Mouse (Mus musculus) ovary, postnatal 10 days (tissue): ENCODE data around the gene Foxn1.

Source experiments
- DNase-seq: peaks from one replicate; pipeline ENCODE4 v3.0.0; 2022; ENCODE audit warnings: low spot score

Foxn1 gene

DNA sequence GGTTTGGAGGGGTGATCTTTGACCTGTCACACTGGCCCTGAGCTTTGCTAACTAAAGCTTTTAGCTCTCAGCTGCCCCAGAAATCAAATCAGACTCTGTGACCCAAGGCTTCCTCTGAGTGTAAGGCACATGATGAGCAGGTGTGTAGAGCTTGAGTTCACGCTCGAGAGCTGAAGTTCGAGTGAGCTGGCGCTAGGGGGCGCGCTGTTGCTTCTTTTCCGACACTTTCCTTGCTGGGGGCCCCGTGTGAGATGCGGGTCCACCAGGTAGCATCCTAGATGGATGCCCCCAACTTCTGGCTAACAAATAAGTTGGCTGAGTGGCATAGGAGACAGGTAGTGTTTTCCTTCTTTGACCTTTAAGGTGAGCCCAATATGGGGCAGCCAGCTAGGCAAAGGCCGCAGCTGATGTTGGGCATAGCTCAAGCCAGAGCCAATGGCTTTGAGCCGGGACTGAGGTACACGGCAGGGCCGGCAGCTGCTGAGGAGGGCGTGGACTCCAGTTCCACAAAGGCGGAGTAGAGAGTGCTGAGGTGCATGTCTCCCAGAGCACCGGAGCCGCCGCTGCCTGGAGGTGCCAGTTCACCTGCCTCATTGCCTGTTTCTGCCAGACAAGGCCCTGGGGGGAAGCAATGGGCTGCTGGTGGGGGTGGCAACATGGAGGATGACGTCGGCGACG, 27.9 kb downstream of the Foxn1 start:
- no peak for DNase-seq

DNA sequence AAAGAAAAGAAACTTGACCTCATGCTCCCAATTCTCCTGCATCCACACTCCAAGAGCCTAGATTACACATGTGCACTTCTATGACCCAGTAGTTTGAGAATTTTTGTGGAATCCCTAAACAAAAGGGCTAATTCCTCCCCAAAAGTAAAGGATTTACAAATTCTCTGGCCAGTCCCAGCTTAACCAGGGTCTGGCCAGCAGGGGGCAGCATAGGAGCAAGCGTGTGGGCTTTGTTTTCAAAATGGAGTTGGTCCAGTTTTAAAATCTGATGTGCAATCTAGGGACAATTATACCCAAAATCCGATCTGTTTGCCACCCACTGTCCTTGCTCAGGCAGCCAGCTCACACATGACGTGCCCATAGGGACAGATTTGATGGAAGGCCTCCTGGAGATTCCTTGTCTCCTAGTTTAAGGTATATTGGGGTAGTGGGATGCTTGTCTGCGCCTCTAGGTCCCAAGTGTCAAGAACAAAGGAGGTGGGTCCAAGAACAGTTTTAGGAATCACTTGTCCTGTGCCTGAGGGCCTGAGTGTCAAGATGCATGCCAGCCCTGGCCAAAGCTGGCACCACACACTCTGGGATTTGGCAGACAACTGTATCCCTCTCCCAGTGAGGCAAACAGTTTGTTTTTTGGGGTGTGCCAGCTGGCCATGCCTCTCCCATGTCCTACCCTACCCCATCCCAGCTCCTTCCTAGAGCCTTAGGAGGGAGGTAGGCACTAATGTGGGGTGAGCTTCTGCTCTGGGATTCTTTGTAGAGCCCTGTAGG, 30.7 kb downstream of the Foxn1 start:
- no peak for DNase-seq

DNA sequence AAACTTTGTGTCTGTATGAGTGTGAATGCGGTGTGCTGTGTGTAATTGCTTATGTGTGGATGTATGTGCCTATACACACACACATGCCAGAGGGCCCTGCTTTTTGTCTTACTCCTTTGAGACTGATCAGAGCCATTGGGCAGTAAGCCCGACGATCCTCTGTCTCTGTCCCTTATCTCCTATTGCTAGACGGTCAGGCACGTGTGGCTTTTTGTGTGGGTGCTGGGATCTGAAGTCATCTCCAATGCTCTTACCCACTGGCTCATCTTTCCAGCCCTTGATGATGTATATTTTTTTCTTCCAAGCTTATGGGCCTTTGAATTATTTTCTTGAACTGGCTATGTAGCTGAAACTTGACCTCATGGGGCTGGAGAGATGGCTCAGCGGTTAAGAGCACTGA, 31.5 kb downstream of the Foxn1 start:
- no peak for DNase-seq

DNA sequence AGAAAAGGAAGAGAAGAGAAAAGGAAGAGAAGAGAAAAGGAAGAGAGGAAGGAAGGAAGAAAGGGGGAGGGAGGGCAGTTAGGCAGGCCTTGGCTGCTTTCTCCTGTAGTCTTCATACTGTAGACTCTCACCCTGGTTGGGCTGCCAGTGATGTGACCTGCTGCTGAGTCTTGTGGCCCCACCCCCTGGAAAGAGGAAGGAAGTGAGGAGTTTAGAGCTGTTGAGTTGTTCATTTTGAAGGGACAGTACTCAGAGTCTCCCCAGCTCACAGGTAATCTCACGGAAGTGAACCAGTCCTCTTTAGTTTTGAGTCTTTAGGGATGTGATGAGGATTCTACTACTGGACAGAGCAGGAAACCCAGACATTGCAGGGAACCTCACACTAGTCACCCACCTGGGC, 33.3 kb downstream of the Foxn1 start:
- DNase-seq: no peak

DNA sequence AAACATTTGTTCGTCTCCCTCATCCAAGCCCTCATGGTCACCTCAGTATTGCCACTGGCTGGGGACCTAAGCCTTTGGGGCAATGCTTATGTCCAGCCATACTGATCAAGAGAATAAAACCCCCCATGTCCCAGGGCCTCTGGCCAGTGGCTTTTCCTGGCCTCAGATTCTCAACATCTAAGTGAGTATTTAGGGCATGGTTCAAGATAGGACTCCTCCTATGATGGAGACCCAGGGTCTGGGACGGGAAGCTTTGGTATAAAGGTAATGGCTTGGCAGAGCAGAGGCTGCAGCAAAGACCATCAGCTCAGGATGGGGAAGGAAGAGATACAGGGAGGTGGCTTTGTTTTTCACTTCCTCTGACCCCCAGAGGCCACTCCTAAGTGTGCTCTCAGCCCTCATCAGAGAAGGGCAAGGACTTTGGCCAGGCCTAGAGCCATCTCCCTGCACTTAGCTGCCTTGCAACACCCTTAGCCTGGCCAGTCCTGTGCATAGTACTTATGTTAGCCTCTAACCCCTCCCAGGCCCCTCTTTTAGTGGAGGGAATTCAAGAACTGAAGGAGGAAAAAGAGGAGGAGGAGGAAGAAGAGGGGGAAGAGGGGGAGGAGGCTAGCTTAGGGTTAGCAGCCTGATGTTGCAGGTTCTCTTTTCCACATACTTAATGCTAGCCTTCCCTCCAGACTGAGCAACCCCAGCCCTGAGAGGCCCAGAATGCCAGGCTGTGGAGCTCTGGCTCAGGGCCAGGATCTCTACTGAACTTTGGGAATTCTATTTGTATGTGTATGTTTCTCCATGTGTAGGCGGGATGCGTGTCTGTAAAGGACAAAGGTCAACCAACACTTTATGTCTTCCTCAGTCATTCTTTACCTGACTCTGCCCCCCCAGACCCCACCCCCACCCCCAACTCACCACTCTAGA, 36.7 kb downstream of the Foxn1 start:
- DNase-seq: no peak

DNA sequence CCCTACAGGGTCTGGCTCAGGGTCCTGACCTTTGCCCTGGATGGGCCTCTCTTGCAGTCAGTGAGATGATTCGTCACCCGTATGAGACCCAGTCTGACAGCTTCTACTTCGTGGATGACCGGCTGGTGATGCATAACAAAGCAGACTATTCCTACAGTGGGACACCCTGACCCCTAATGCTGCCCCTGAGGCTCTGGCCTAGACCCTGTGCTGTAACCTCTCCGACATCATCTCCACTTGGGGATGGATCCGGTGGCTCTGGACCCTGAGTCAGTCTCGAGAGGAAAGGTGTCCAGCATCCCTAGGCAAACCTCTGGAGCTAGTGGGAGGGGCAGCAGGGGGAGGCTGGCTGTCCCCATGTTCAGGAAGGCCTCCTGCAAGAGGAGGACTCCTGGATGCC, 37.9 kb downstream of the Foxn1 start:
- no peak for DNase-seq

DNA sequence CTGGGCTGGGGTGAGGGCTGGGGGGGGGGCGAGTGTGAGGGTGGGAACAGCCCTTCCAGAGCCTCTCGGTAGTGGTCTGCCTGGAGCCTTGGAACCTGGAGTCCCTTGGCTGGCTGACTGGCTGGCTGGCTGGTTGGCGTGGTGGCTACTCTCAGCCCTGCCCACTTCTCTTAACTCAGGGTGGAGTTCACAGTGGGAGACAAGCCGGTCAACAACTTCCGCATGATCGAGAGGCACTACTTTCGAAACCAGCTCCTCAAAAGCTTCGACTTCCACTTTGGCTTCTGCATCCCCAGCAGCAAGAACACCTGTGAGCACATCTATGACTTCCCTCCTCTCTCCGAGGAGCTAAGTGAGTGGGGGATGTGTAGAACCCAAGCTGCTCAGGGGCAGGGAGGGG, 38.5 kb downstream of the Foxn1 start:
- no peak for DNase-seq

DNA sequence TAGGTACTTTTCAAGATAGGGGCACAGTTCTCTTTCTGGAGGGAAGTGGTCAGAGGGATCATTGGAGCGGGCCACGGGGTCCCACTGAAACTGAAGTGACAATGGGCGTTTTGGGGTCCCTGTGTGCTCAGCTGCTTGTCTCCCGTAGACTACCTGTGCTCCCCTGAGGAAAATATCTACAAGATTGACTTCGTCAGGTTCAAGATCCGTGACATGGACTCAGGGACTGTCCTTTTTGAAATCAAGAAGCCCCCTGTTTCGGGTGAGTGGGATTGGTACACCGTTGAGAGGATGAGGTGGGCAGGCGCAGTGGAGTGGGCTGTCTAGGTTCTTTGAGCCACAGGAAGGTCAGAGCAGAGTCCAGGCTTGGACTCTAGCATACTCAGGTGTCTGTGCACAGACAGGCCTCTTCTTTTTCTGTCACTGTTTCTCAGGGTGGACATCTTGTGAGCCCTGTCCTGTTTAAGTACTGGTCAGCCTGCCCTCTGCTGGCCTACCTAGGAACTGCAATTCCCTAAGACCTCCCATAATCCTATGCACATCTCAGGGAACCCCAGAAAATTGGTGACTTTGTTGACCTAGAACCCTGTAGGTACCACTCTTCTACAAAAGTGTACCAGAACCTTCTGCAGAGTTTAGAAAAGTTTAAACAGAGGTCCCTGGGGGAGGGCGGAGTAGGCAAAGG, 39.1 kb downstream of the Foxn1 start:
- no peak for DNase-seq

DNA sequence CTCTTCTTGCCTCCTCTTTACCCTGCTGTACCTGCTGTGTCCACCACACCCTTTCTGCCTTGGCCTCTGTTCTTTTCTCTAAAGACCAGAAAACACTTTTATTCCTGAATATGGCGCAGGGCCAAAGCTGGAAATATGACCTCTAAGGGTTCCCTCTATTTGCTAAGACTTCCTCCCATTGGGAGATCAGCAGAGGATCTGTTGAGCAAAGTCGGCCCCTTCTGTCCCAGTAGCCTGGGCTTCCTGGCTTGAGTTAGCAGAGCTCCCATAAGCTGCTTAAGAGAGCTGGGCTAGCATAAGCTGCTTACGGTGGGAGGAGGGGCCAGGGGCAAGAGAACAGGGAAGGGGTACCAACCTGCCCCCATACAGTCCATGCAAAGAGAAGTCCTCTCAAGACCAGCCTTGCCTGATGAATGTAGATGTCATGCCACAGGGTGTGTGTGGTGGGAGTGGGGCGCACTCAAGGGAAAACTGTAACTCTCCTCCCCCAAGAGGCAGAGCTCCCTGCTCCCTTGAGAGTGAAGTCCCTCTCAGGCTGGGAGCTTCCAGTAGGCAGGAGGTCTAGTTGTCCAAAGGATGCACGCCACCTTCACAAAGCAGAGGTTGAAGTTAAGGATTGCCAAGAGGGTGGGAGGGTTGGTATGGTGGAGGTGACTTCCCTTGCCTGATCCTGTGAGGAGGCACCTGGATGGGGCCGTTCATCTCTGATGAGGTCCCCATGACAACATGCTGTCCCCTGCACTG, 39.9 kb downstream of the Foxn1 start:
- DNase-seq: no peak

DNA sequence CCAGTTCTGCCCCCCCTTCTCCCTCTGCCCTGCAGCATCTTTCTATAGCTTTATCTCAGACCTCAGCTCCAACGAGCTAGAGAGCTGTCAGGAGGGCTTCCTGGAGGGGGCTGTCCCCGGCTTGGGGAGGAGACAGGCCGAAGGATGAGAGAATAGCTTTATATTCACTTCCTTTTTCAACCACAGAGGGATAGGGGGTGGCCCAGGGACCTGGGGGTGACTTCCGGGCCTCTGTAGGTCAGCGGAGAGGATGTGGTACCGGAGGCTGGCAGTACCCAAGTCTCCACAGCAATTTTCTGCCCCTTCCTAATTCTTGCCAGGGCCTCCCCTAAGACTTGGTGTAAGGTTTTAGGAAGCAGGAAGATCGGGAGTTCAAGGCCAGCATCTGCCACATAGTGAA, 40.6 kb downstream of the Foxn1 start:
- DNase-seq: no peak

DNA sequence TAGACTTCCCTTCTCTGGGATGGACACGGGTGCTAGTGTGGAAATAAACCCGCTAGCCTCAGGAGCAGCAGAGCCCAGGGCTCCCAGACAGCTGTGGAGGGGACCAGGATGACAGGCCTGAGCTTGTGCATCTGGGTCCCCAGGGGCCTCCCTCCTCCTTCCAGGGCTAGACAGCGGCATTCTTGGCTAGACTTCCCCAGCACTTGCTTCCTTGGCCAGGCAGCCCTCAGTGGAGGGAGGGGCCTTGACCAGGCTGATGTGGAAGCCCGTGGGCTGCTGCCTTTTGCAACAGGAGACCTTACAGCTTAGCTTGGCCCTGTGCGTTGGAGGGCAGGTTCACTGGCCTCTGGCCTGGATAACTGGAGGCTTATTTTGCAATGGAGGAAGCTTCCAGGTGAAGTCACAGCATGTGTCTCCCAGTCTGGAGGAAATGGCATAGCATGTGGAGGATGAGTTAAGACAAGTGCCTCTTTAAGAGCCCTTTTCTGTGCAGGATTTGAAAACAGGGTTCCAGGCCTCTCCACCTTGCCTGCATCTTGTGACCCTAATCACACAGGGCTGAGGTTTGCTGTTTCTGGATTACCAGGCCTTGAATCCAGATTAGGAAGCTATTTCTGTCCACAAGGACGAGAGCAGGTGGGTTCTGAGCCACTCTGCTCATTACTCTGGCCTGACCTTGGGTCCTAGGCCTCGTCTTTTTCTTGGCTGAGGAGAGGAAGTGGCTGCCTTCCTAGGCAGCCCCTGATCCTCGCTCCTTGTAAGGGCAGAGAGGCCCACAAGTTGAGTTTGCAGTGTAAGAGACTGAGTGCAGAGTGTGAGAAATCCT, 41.3 kb downstream of the Foxn1 start:
- DNase-seq: no peak

DNA sequence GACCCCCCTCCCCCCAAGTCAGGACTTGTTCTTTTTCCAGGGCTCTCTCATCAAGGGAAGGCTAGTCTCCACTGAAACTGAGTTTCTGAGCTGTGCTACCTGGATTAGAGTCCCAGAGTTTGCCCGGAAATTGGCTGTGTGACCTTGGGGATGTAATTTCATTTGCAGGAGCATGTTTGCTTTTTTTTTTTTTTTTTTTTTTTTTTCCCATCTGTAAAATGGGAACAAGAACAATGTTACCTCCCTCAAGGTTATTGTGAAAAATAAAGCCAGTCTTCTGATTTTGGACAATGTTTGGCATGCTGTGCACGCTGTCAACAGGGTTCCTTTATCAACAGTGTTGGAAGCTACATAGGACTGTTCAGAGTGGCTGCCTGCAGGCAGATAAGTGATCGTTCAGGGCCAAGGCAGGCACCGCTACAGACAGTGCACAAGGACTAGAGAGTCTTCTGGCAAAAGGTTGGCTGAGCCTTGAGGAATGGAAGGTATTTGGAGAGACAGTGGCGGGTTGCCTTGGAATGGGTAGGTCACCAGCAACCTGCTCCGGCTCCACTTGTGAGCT, 41.9 kb downstream of the Foxn1 start:
- DNase-seq: no peak

DNA sequence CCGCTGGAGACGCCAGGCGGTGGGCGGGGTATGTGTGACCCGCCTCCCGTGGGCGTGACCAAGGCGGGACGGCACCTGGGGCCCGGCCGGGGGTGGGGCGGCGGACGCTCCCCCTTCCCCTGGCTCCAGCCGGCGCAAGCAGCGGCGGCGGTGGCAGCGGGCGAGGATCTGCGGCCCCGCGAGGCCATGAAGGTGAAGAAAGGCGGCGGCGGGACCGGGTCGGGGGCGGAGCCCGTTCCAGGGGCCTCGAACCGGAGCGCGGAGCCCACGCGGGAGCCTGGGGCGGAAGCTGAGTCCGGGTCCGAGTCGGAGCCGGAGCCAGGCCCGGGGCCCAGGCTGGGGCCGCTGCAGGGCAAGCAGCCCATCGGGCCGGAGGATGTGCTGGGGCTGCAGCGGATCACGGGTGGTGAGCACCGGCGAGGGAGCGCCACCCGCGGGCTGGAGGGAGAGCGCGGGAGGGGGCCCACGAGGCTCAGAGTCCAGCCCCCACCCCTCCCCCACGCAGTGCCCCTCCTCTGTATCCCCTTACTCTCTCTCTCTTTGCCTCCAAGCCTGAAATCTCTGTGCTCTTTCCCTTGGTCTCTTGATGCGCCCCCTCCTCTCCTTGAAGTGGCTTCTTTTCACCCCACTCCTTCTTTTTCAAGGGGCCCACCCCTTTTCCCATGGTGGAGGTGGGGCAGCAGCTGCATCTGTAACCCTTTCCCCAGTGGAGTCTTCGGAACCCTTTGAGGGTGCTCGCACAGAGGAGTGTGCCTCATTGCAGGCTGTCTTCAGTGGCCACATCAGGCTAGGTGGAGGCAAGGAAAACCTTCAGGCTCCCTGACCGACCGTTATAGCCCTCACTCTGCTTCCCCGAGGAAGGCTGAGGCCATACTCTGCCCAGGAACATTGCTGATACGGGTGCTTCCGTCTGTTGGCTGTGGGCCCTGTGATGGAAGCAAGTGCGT, 42.7 kb downstream of the Foxn1 start, which contains the start of gene Unc119:
Gene Unc119, plus strand, starts transcription at position 102 of the 947 bp plus-strand sequence.
- peak; percentile 80 for DNase-seq

DNA sequence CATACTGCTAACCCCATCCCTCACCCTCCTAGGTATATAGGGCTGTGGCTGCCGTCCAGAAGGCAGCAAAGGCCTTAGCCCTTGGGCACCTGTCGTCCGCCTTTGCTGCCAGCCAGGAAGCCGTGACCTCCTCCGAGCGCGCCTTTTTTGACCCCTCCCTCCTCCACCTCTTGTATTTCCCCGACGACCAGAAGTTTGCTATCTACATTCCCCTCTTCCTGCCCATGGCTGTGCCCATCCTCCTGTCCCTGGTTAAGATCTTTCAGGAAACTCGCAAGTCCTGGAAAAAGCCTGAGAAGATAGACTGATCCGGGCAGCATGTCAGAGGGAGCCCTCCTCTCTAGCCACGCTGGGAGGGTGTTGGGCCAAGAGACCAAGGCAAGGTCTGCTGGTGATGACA, 44.7 kb downstream of the Foxn1 start:
- no peak for DNase-seq

DNA sequence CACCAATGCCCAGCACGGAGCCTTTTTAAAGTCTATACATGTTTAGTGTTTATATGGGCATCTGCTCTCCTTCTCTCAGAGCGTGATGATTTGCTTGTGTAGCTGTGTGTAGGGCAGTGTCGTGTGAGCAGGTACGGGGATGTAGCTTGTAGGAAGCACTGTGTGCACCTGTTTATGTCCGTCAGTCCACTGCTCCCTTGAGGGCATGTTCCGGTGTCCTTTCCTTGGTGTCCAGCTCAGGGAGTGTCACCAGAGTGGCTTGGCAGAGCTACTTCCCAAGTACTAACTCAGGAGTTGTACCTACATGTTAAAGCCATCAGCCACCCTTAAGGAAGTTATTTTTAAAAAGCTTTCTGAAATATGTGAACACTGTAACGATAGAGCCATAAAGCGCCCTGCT, 49.3 kb downstream of the Foxn1 start:
- no peak for DNase-seq

DNA sequence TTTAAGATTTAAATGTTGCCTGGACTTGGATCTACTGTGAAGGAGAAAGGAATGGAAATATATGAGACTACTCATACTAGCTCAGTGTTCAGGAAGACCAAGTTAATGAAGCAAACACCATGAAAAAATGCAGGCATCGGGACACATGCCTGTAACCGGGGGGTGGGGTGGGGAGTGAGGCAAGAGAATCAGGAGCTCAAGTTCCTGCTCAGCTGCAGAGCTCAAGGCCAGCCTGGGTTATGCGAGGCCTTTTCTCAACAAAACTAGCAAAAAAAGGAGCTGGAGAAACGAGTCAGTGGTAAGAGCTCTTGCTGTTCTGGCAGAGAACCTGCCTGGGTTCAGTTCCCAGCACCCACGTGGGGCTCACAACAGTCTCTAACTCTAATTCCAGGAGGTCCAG, 52.4 kb downstream of the Foxn1 start:
- no peak for DNase-seq

DNA sequence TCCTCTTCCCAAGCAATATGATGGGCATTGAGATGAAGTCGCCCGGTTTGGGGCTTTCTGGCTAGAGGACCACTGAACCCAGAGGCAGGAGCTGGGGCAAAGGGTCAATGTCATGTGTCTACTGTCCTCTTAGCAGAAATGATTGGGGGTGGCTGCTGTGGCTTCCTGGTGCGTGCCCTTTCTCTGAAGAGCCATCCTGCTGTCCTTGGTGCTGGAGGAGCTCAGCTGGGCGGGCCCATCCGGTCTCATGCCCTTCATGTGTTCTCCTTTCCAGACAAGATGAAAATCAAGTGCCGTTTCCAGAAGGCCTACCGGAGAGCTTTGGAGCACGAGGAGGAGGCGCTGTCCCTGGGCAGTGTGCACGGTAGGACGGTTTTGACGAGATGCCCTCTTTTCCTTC, 53.7 kb downstream of the Foxn1 start:
- no peak for DNase-seq

DNA sequence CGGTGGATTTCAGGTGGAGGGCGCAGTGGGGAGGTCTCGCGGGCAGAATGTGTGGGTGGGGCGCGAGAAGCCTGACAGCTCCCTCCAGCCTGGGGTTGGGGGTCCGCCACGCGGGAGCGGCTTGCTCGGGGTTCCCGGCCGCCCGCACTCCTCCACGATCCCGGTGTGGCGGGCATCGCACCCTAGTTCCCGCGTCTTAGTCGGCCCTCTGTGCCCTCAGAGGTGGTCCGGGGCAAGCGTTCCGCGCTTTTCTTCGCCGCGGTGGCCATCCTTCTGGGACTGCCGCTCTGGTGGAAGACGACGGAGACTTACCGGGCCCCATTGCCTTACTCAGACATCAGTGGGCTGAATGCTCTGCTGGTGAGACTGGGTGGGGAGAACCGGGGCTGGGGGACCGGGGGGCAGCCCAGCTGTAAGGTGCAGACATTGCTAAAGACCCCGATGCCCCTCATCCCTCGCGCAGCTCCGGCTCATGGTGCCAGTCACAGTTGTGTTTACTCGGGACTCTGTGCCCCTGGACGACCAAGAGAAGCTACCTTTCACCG, 57.8 kb downstream of the Foxn1 start:
- DNase-seq: no peak
